Mouse (Mus musculus) megakaryocyte, embryonic 14.5 days (primary cell): Measurements from ENCODE around the gene Aldh8a1. TPM values are rescaled to one million over a fixed set of nuclear protein-coding genes. Genes with fewer than 3 reads are reported as not detected.

Experiments
- H3K27me3 ChIP-seq: replicated peaks from 2 replicates; pipeline ENCODE3; 2012; ENCODE audit warnings: inconsistent platforms
- H3K36me3 ChIP-seq: replicated peaks from 2 replicates; pipeline ENCODE3; 2012; ENCODE audit warnings: low read length, inconsistent platforms, mixed read lengths
- H3K4me1 ChIP-seq: 2 replicates; pipeline ENCODE4 v1.6.1; 2012; ENCODE audit warnings: inconsistent platforms
- H3K4me3 ChIP-seq: replicated peaks from 2 replicates; pipeline ENCODE3; 2012; ENCODE audit warnings: moderate library complexity, mild to moderate bottlenecking, inconsistent platforms
- H3K9me3 ChIP-seq: 2 replicates; pipeline ENCODE4 v1.6.1; 2012; ENCODE audit warnings: inconsistent platforms
- FLI1 ChIP-seq: IDR thresholded peaks from 2 replicates; pipeline ENCODE4 v1.6.1; 2012; ENCODE audit warnings: low read length, inconsistent platforms, mixed read lengths
- GATA1 ChIP-seq: IDR thresholded peaks from 3 replicates; pipeline ENCODE4 v1.6.1; 2012; ENCODE audit warnings: mixed read lengths, low read length, inconsistent platforms, borderline replicate concordance
- polyA plus RNA-seq: library from polyadenylated mRNA; stranded (reverse); fragments of >175 nt; gene quantifications from 2 replicates; pipeline ENCODE4 v1.2.3, GENCODE M21; 2012; ENCODE audit warnings: low replicate concordance; ENCODE audit not compliant: insufficient read depth

The Aldh8a1 gene
- polyA plus RNA-seq, 1 experiment: not detected

DNA sequence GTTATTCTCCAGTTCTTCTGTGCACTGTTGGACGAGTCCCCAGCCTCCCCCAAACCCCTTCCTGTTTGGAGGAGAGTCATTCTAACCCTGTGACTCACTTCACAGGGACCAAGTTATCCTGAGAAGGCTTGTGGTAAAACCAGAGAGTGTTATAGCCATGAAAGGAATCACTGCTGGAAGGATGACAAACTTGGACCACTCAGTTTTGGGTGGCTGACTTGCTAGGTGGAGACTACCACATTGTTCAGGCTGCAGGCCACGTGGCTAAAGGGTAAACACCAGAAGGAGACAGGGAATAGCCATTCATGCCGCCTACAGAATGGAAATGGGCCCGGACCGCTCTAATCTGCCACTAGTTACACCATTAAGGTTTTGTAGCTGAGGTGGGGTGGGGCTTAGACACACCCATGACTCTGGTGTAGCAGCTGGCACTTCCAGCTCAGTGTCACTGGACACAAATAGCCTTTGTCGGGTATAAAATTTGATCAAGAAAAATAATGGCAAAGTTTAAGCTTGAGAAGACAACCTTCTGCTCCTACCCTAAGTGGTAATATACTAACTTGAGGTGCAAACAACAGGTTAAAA lies 34.6 kb downstream of the Aldh8a1 start:
- Histone ChIP-seq H3K4me3 (no peak overlapping the region), H3K27me3 (peaks cover 6% of the 10 kb centered on the region), H3K36me3 (no peaks in the 10 kb centered on the region), H3K9me3 (peaks cover 7% of the 10 kb centered on the region), H3K4me1 (no peaks in the 10 kb centered on the region)
- TF ChIP-seq FLI1 (no peak), GATA1 (no peak)

DNA sequence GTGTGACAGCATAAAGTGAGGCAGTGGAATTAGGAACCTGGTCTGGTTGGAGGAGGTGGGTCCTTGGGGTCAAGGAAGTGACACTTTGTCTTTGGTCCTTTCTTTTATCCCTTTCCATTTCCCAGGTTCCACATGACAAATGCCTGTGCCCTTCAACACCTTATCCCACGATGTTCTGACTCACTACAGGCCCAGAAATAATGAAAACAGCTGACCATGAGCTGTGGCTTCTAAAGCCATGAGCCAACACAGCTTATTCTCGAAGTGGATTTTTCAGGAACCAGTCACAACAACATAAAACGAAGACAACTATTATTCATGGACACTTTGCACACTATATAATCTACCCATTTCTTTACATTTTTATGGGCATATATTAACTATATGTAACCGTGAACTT lies 37.9 kb downstream of the Aldh8a1 start:
- H3K4me1 ChIP-seq: no peaks in the 10 kb centered on the region
- no peak overlapping the region for H3K4me3 ChIP-seq
- H3K9me3 ChIP-seq: peaks cover 6% of the 10 kb centered on the region
- peaks cover 7% of the 10 kb centered on the region for H3K27me3 ChIP-seq
- H3K36me3 ChIP-seq: no peaks in the 10 kb centered on the region
- no peak for TF ChIP-seq FLI1
- TF ChIP-seq GATA1: no peak

DNA sequence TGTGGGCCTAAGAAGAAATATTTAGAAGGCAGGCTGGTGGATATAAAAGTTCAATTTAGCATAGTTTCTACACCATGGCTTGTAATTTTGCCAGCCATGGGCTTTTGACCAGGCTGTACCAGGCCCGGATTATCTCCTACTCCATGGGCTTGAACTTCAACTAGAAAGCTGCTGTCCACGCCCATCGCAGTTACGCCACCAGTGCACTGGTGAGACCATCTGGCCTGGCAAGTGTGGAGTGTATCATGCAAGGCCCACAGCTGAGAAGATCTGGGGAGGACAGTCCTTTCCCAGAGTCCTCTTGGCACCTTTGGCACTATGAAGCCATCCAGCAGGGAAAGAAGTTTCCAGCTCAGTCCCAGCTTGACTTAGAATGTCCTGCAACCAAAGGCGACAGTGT lies 39.1 kb downstream of the Aldh8a1 start:
- peaks cover 9% of the 10 kb centered on the region for H3K4me1 ChIP-seq
- peaks cover 6% of the 10 kb centered on the region for H3K9me3 ChIP-seq
- TF ChIP-seq FLI1 (no peak), GATA1 (no peak)
- no peak overlapping the region for H3K4me3 ChIP-seq
- no peaks in the 10 kb centered on the region for H3K36me3 ChIP-seq
- peaks cover 6% of the 10 kb centered on the region for H3K27me3 ChIP-seq

DNA sequence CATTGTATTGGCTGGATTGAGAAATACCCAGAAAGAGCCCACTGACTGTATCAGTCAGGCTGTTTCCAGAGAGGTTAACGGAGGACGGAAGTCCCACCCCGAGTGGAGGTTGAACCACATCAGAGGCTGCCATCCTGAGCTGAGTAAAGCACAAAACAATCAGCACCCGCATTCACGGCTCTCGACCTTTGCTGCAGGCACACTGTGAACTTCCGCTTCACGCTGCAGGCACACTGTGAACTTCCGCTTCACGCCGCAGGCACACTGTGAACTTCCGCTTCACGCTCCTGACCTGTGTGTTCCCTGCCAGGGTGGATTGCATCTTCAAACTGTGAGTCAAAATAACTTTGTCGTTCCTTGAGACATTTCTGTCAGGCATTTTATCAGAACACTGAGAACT lies 42.1 kb downstream of the Aldh8a1 start:
- no peak for TF ChIP-seq GATA1
- no peak for TF ChIP-seq FLI1
- H3K4me1 ChIP-seq: peaks cover 9% of the 10 kb centered on the region
- H3K27me3 ChIP-seq: peaks cover 6% of the 10 kb centered on the region
- H3K9me3 ChIP-seq: peaks cover 6% of the 10 kb centered on the region
- H3K4me3 ChIP-seq: no peak overlapping the region
- H3K36me3 ChIP-seq: no peaks in the 10 kb centered on the region

DNA sequence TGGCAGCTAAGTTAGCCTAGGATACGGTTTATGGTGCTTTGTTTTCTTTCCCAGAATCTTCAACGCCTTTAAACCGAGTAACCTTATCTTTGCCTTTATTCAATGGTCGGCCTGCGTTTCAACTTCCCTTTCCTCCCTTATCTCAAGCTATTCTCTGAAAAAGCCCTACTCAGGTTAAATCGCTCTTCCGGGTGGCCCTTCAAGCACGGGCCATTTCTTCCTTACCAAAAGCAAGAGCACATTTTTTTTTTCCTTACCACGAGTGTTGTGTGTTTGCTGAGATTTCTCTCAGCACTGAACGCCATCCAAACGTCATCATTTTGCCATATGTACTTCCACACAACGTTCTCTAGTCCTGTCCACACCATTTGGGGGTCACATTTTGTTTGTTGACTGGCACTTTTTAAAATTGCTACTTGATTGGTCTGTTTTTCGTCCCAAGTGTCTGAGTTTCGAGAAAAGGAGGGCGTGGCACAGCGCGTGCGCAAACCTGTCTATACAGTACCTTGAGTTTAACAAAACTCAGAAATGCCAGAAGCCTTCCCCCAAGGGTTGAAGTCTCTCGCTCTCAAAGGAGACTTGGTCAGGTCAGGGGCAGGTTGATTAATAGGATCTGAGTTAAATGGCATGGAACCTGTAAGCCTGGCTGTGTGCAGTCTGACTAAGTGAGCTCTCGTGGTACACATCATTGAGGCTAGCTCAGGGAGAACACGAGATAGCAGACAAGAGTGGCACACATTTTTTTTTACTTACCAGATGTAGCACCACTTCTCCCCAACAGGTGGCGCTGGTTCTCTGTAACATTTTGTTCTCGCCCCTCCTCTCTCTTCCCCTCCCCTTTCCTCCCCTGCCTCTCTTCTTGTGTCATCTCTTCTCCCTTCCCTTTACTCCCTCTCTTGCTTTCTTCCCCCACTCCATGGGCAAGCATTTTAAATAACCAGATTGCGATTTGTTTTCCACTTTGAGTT lies 43.6 kb downstream of the Aldh8a1 start:
- TF ChIP-seq FLI1 (no peak), GATA1 (no peak)
- H3K36me3 ChIP-seq: no peaks in the 10 kb centered on the region
- peaks cover 6% of the 10 kb centered on the region for H3K9me3 ChIP-seq
- peaks cover 9% of the 10 kb centered on the region for H3K27me3 ChIP-seq
- peaks cover 9% of the 10 kb centered on the region for H3K4me1 ChIP-seq
- no peak overlapping the region for H3K4me3 ChIP-seq

DNA sequence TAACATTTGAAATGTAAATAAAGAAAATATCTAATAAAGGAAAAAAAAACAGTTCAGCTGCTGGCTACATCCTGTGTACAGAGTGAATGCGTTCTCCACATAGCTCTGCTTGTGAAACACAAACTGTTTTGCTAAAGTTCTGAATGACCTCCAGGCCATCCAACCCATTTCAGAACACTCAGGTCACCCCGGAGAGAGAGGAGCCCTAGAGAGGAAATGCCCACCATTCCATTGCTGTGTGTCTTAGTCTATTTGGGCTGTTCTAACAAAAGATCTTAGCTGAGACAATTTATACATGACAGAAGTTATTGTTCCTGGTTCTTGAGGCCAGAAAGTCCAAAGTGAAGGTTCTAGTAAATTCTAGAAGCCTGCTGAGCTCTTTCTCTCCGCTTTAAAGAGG lies 49.4 kb downstream of the Aldh8a1 start:
- Histone ChIP-seq H3K4me3 (no peak overlapping the region), H3K9me3 (no peaks in the 10 kb centered on the region), H3K27me3 (peaks cover 8% of the 10 kb centered on the region), H3K4me1 (no peaks in the 10 kb centered on the region), H3K36me3 (no peaks in the 10 kb centered on the region)
- TF ChIP-seq FLI1 (no peak), GATA1 (no peak)

DNA sequence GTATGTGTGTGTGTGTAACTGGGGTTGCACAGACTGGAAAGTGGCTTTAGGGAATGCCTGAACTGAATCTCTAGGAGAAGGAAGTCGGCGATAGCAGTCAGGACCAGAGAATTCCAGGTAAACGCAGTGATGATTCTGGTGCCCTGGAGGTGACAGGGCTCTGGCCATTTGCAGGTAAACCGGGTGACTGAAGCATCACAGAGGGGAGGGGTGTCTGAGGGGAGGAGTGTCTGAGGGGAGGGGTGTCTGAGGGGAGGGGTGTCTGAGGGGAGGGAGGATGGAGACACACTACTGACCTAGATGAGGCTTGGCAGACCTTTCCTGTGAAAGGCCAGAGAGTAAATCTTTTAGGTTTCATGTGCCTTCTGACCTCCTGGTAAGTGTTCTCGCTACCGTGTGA lies 50.9 kb downstream of the Aldh8a1 start:
- Histone ChIP-seq H3K9me3 (peaks cover 4% of the 10 kb centered on the region), H3K4me3 (no peak overlapping the region), H3K27me3 (peaks cover 8% of the 10 kb centered on the region), H3K4me1 (no peaks in the 10 kb centered on the region), H3K36me3 (no peaks in the 10 kb centered on the region)
- TF ChIP-seq FLI1 (no peak), GATA1 (no peak)

DNA sequence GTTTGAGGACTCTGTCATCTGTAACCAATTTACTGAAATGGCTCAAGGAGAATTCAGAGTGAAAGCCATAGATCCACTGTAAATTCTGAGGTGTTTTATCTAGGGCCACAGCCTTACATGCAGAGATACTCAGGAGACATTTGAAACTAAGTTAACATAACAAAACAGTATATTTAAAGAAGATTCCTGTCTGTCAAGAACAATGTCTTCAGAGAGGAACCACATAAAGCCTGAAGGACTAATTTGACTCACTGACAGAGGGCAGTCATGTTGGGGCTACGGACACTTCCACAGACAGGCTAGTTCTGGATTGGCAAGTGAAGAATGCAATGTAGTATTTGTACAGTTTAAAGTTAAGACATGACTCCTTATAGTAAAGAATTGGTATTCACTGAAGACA lies 62.2 kb downstream of the Aldh8a1 start:
- Histone ChIP-seq H3K27me3 (peaks cover 1% of the 10 kb centered on the region), H3K4me3 (no peak overlapping the region), H3K36me3 (no peaks in the 10 kb centered on the region), H3K9me3 (no peaks in the 10 kb centered on the region), H3K4me1 (no peaks in the 10 kb centered on the region)
- no peak for TF ChIP-seq GATA1
- no peak for TF ChIP-seq FLI1

DNA sequence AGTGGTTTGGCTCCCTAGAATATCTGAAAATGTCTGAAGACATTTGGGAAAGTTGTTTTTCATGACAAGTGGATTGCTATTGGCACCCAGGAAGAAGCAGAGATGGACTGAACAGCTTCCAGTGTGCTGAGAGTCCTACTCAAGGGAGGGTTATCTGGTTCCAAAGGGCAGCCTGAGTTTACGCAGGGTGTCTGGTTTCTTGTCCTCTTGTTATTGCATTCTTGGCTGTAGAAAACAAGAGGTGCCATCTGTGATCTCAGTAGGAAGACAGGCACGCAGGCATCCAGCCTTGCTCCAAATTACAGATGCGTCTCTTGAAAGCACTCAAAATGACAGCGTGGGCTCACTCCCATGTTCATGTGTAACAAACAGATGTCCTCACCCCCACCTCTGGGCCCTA lies 63.9 kb downstream of the Aldh8a1 start:
- TF ChIP-seq FLI1: no peak
- no peak for TF ChIP-seq GATA1
- Histone ChIP-seq H3K27me3 (peaks cover 2% of the 10 kb centered on the region), H3K9me3 (no peaks in the 10 kb centered on the region), H3K36me3 (no peaks in the 10 kb centered on the region), H3K4me3 (no peak overlapping the region), H3K4me1 (no peaks in the 10 kb centered on the region)

DNA sequence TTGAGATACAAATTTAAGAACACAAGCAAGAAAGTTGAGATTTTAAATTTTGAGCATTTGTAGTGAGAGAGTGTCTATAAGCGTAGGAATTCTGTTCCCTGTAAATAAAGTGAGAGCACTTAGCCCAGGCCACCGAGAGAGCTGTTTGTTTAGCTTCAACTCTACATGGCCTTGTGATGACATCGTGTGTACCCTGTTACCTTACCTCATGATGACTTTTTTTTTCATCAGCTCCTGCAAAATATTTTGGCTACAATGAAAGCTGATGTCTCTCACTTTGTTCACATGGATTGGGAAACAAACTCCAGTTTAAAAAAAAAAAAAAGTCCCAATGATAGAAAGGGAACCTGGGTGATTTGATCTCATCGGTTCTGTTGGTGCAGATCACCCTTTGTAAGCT lies 64.6 kb downstream of the Aldh8a1 start:
- Histone ChIP-seq H3K36me3 (no peaks in the 10 kb centered on the region), H3K9me3 (no peaks in the 10 kb centered on the region), H3K4me1 (no peaks in the 10 kb centered on the region), H3K4me3 (no peak overlapping the region), H3K27me3 (peaks cover 4% of the 10 kb centered on the region)
- no peak for TF ChIP-seq GATA1
- TF ChIP-seq FLI1: no peak
